Mouse (Mus musculus): Measurements from ENCODE around the gene Stk40. TPM values are rescaled to one million over a fixed set of nuclear protein-coding genes. Genes with fewer than 3 reads are reported as not detected.

Gene Stk40
- polyA plus RNA-seq, 1 experiment from 2014 or later = 29.6 TPM

DNA sequence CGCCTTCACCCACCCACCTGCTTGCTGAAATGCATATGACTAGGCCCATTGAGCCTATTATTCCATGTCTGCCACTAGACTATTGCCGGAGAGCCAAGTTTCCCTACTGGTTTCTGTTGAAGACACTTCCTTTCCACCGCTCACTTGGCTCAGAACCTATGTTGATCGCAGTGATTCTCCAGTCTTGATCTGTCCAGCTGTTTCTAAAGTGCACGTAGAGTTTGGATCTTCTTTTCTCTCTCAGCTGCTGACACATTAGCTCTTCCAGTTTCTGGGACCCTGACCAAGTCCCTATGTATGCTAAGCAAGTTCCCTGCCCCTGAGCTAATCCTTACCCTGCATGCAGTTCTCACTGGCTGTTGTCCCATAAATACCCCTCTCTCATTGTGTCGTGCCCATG is 25.9 kb upstream of the Stk40 start:
- Histone ChIP-seq H3K27ac (ENCODE audit: low read length) (no peak overlapping the region), H3K9me3 (replicated peaks; ENCODE audit: control insufficient read depth, low read length) (no peaks in the 10 kb centered on the region), H3K4me2 (ENCODE audit: low read depth, low read length) (no peak overlapping the region), H3K4me3 (replicated peaks; ENCODE audit: low read length) (no peak overlapping the region), H3K9ac (ENCODE audit: low read length) (no peak overlapping the region), H3K4me1 (ENCODE audit: control insufficient read depth, insufficient read depth, low read length) (no peaks in the 10 kb centered on the region), H3K27me3 (ENCODE audit: control insufficient read depth, insufficient read depth, low read length) (no peaks in the 10 kb centered on the region), H3K36me3 (ENCODE audit: control insufficient read depth, insufficient read depth, low read length) (no peaks in the 10 kb centered on the region)
- ATAC-seq (ENCODE audit: insufficient read depth, low FRiP score) = no peak
- 69% methylated on average over 6 of the region's 6 CpGs for WGBS

DNA sequence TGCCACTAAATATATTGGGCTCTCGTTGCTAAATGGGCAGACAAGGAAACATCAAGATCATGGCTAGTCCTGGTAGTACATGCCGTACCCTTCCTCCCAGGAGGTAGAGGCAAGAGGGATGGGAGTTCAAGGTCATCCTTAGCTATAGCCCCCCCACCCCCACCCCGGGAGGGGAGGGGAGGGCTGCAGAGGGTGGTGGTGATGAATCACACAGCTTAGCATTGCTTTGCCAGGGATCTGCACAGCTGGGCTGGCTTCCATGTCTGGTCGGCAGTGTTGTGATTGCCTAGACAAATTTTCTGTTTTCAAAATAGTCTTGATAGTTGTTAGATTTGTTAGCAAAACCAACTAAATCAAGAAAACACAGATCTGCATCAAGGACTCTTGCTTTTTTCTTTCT is 24.5 kb upstream of the Stk40 start:
- ATAC-seq (ENCODE audit: insufficient read depth, low FRiP score) = no peak
- no peaks in the 10 kb centered on the region for H3K9me3 ChIP-seq (replicated peaks; ENCODE audit: control insufficient read depth, low read length)
- H3K27ac ChIP-seq (ENCODE audit: low read length) = no peak overlapping the region
- H3K36me3 ChIP-seq (ENCODE audit: control insufficient read depth, insufficient read depth, low read length) = no peaks in the 10 kb centered on the region
- no peaks in the 10 kb centered on the region for H3K27me3 ChIP-seq (ENCODE audit: control insufficient read depth, insufficient read depth, low read length)
- whole genome bisulfite sequencing = 64% methylated on average over 4 of the region's 4 CpGs
- no peak overlapping the region for H3K9ac ChIP-seq (ENCODE audit: low read length)
- H3K4me1 ChIP-seq (ENCODE audit: control insufficient read depth, insufficient read depth, low read length) = no peaks in the 10 kb centered on the region
- no peak overlapping the region for H3K4me3 ChIP-seq (replicated peaks; ENCODE audit: low read length)
- no peak overlapping the region for H3K4me2 ChIP-seq (ENCODE audit: low read depth, low read length)

DNA sequence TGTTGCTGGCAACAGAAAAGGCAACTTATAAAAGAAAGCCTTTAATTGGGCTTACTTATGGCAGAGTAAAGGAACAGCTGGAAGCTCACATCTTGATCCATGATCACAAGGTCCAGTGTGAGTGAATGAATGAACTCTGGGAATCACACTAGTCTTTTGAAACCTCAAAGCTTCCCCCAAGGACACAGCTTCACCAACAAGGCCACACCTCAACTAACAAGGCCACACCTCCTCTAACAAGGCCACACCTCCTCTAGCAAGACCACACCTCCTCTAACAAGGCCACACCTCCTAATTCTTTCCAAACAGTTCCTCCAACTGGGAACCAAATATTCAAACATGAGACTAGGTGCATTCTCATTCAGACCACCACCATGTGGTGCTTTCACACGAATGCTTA is 22.2 kb upstream of the Stk40 start:
- Histone ChIP-seq H3K4me3 (replicated peaks; ENCODE audit: low read length) (no peak overlapping the region), H3K9ac (ENCODE audit: low read length) (no peak overlapping the region), H3K36me3 (ENCODE audit: control insufficient read depth, insufficient read depth, low read length) (no peaks in the 10 kb centered on the region), H3K4me2 (ENCODE audit: low read depth, low read length) (no peak overlapping the region), H3K27ac (ENCODE audit: low read length) (no peak overlapping the region), H3K9me3 (replicated peaks; ENCODE audit: control insufficient read depth, low read length) (no peaks in the 10 kb centered on the region), H3K27me3 (ENCODE audit: control insufficient read depth, insufficient read depth, low read length) (no peaks in the 10 kb centered on the region), H3K4me1 (ENCODE audit: control insufficient read depth, insufficient read depth, low read length) (no peaks in the 10 kb centered on the region)
- no peak for ATAC-seq (ENCODE audit: insufficient read depth, low FRiP score)
- WGBS = 93% methylated on average over 1 of the region's 1 CpGs

DNA sequence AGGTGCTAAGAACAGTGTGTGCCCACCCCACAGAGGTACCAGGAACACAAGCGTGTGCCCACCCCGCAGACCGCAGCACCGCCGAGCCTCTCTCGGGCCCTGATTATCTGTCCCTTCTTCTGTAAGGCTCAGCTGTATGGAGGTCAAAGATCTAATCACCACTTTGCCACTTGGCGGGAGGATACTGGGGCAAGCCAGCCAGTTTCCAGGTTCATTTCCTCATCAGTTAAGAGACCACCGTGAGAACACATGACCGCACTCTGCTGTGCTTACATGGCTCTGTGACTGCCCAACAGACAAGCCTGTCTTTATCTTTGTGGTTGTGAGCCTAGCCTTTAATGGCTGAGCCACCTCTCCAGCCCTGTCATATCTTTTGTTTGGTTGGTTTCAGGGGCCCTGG is 20.7 kb upstream of the Stk40 start:
- 75% methylated on average over 9 of the region's 9 CpGs for WGBS
- Histone ChIP-seq H3K9ac (ENCODE audit: low read length) (no peak overlapping the region), H3K27me3 (ENCODE audit: control insufficient read depth, insufficient read depth, low read length) (no peaks in the 10 kb centered on the region), H3K4me1 (ENCODE audit: control insufficient read depth, insufficient read depth, low read length) (no peaks in the 10 kb centered on the region), H3K4me3 (replicated peaks; ENCODE audit: low read length) (no peak overlapping the region), H3K4me2 (ENCODE audit: low read depth, low read length) (no peak overlapping the region), H3K9me3 (replicated peaks; ENCODE audit: control insufficient read depth, low read length) (no peaks in the 10 kb centered on the region), H3K36me3 (ENCODE audit: control insufficient read depth, insufficient read depth, low read length) (no peaks in the 10 kb centered on the region), H3K27ac (ENCODE audit: low read length) (no peak overlapping the region)
- ATAC-seq (ENCODE audit: insufficient read depth, low FRiP score) = no peak

DNA sequence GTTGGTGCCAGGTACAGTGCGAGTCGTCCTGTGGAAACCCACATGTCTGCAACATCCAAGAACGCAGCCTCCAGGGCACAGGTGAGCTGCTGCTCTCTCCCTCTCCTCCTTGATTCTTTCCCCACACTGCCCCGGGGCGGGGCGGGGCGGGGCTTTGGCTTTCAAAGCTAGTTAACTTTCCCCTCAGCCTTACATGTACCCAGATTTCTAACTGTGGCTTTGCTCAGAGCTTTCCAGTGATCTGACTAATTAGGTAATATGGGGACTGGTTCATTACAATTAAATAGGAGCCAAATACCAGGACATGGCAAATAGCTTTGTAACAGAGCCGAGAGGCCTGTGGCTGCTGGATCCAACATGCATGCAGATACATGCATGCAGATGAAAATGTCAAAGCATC is 19.4 kb upstream of the Stk40 start:
- Histone ChIP-seq H3K36me3 (ENCODE audit: control insufficient read depth, insufficient read depth, low read length) (no peaks in the 10 kb centered on the region), H3K9ac (ENCODE audit: low read length) (no peak overlapping the region), H3K4me1 (ENCODE audit: control insufficient read depth, insufficient read depth, low read length) (no peaks in the 10 kb centered on the region), H3K9me3 (replicated peaks; ENCODE audit: control insufficient read depth, low read length) (no peaks in the 10 kb centered on the region), H3K27me3 (ENCODE audit: control insufficient read depth, insufficient read depth, low read length) (no peaks in the 10 kb centered on the region), H3K27ac (ENCODE audit: low read length) (no peak overlapping the region), H3K4me3 (replicated peaks; ENCODE audit: low read length) (no peak overlapping the region), H3K4me2 (ENCODE audit: low read depth, low read length) (no peak overlapping the region)
- ATAC-seq (ENCODE audit: insufficient read depth, low FRiP score) = no peak
- 61% methylated on average over 8 of the region's 8 CpGs for WGBS

DNA sequence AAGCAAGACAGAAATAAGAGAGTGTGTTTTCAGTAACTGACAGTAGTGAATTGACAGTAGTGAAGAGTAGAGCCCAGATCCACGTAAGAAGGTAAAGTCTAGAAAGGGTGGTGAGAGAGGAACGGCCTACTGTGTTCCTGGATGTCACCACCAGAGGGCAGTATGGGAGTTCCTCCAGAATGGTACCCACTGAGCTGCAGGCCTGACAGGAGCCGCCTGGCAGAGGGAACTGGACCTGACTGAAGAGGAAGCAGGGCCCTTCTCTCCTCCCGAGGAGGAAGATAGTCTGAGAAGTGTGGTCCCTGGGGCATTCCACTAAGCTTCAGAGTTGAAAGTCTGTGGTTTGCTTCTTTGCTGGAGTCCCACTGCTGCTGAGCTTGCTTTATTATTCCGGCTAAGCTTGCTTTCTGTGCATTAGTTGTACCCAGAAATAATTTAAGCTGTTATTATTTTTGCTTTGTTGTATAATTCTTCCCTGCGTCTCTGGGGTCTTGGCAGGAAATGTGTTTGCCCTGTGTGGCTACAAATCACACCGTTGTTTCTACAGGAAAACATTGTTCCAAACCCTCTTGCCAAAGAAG is 17.7 kb upstream of the Stk40 start:
- 27% methylated on average over 7 of the region's 7 CpGs for WGBS
- no peak overlapping the region for H3K4me2 ChIP-seq (ENCODE audit: low read depth, low read length)
- peak; percentile 80 for ATAC-seq (ENCODE audit: insufficient read depth, low FRiP score)
- H3K9me3 ChIP-seq (replicated peaks; ENCODE audit: control insufficient read depth, low read length) = no peaks in the 10 kb centered on the region
- no peaks in the 10 kb centered on the region for H3K4me1 ChIP-seq (ENCODE audit: control insufficient read depth, insufficient read depth, low read length)
- H3K36me3 ChIP-seq (ENCODE audit: control insufficient read depth, insufficient read depth, low read length) = no peaks in the 10 kb centered on the region
- H3K9ac ChIP-seq (ENCODE audit: low read length) = no peak overlapping the region
- no peaks in the 10 kb centered on the region for H3K27me3 ChIP-seq (ENCODE audit: control insufficient read depth, insufficient read depth, low read length)
- H3K27ac ChIP-seq (ENCODE audit: low read length) = no peak overlapping the region
- no peak overlapping the region for H3K4me3 ChIP-seq (replicated peaks; ENCODE audit: low read length)

DNA sequence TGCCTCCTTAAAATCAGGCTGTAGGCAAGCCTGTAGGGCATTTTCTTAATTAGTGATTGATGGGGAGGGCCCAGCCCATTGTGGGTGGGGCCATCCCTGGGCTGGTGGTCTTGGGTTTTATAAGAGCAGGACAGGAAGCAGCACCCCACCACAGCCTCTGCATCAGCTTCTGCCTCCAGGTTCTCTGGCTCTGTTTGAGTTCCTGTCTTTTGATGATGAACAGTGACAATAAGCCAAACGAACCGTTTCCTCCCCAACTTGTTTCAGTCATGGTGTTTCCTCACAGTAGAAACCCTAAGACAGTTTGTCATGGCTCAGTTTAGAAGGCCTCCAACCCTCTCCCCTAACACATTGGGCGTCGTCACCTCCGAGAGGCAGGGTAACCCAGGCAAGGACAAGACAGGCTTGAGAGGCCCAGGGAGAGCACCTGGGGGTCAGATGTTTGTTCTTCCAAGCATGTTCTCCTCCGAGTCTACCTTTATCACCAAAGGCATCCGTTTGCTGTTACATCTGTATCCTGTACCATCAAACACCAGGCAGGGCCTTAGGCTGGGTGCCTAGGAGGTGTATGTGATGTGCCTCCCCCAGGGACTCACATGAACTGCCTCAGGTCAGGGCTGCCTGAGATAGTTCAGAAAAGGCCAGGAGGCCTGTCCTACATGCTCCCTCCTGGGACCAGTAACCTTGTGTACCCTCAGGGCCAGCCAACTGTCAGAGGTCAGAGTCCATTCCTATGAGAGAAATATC is 13.5 kb upstream of the Stk40 start:
- WGBS = 57% methylated on average over 7 of the region's 7 CpGs

DNA sequence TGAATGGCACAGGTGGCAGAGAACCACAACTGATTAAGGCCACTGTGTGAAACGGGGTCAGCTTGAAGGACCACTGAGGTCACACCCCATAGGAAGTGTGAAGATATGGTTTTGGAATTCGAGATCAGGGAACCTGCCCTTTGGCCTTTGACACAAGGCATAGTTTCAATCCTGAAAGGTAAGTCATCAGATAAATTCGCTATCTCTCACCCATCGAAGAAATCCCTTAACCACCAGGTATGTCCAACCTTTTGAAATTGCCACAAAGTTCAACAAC is 13.0 kb upstream of the Stk40 start:
- H3K4me2 ChIP-seq (ENCODE audit: low read depth, low read length) = no peak overlapping the region
- 63% methylated on average over 4 of the region's 4 CpGs for WGBS
- no peak for ATAC-seq (ENCODE audit: insufficient read depth, low FRiP score)
- no peaks in the 10 kb centered on the region for H3K27me3 ChIP-seq (ENCODE audit: control insufficient read depth, insufficient read depth, low read length)
- no peak overlapping the region for H3K9ac ChIP-seq (ENCODE audit: low read length)
- no peaks in the 10 kb centered on the region for H3K4me1 ChIP-seq (ENCODE audit: control insufficient read depth, insufficient read depth, low read length)
- H3K9me3 ChIP-seq (replicated peaks; ENCODE audit: control insufficient read depth, low read length) = no peaks in the 10 kb centered on the region
- H3K36me3 ChIP-seq (ENCODE audit: control insufficient read depth, insufficient read depth, low read length) = no peaks in the 10 kb centered on the region
- H3K27ac ChIP-seq (ENCODE audit: low read length) = no peak overlapping the region
- H3K4me3 ChIP-seq (replicated peaks; ENCODE audit: low read length) = no peak overlapping the region

More for the DNA sequence above, 13.5 kb upstream of the Stk40 start:
- Histone ChIP-seq H3K36me3 (ENCODE audit: control insufficient read depth, insufficient read depth, low read length) (no peaks in the 10 kb centered on the region), H3K27me3 (ENCODE audit: control insufficient read depth, insufficient read depth, low read length) (no peaks in the 10 kb centered on the region), H3K4me1 (ENCODE audit: control insufficient read depth, insufficient read depth, low read length) (no peaks in the 10 kb centered on the region), H3K4me3 (replicated peaks; ENCODE audit: low read length) (no peak overlapping the region), H3K9ac (ENCODE audit: low read length) (no peak overlapping the region), H3K9me3 (replicated peaks; ENCODE audit: control insufficient read depth, low read length) (no peaks in the 10 kb centered on the region), H3K4me2 (ENCODE audit: low read depth, low read length) (no peak overlapping the region), H3K27ac (ENCODE audit: low read length) (no peak overlapping the region)
- ATAC-seq (ENCODE audit: insufficient read depth, low FRiP score) = peak; percentile 38; the same call in 1 of the 2 replicates

DNA sequence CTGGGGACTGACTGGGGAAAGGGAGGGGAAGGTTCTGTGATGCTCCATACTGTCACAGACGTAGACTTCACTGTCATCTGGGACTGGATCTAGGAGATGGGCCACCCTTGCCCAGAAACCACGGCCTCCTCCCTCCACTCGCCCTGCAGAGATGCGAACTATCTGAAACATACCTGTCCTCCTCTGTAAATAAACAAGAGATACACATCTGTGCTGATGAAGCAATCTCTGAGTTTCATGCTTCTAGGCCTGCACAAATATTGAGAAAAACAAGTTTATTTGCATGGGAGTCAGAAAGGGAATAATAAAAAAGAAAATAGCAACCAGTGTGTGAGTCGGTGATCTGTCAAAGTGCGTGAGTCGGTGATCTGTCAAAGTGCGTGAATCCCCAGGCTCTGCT is 11.9 kb upstream of the Stk40 start:
- no peak overlapping the region for H3K4me2 ChIP-seq (ENCODE audit: low read depth, low read length)
- WGBS = 75% methylated on average over 8 of the region's 8 CpGs
- ATAC-seq (ENCODE audit: insufficient read depth, low FRiP score) = no peak
- H3K9ac ChIP-seq (ENCODE audit: low read length) = no peak overlapping the region
- H3K27ac ChIP-seq (ENCODE audit: low read length) = no peak overlapping the region
- H3K4me1 ChIP-seq (ENCODE audit: control insufficient read depth, insufficient read depth, low read length) = no peaks in the 10 kb centered on the region; the same call in 1 of the 2 replicates
- no peak overlapping the region for H3K4me3 ChIP-seq (replicated peaks; ENCODE audit: low read length)
- H3K9me3 ChIP-seq (replicated peaks; ENCODE audit: control insufficient read depth, low read length) = no peaks in the 10 kb centered on the region
- no peaks in the 10 kb centered on the region for H3K27me3 ChIP-seq (ENCODE audit: control insufficient read depth, insufficient read depth, low read length)
- no peaks in the 10 kb centered on the region for H3K36me3 ChIP-seq (ENCODE audit: control insufficient read depth, insufficient read depth, low read length)
